Mouse (Mus musculus): ENCODE measurements at regions not wholly inside any gene's neighbourhood (a gene's known extent, or its start where the extent isn't known, plus 50 kb on each side); places are given as distances from the start of the nearest gene placed in this dataset.

DNA sequence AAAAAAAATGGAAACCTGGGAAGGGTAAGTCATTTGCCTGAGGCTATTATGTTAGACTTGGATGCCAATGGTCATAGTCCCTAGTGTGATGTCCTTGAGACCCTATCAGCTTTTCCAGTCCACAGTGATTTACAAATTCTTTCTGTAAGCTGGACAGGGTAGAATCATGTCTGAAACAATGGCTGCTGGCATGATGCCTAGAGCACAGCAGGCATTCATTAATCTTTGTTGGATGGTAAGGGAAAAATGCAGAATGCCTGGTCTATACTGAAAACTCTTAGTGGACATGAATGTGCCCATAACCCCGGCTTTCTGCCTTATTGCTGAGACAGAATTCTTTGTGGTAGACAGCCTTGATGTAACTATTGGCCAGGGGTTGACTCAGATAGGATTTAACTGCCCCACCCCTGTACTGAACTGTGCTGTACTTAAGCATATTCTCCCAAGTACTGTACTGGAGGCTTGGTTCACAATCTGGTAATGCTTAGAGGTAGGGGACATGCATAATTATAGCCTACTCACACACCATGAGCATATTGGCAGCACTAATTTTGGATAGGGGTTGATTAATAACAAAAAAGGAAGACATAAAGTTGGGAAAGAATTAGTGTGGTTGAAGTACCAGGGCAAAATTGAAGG lies 424.8 kb downstream of the Zfp619 start:
- TF ChIP-seq CTCF (IDR thresholded peaks at IDR 0.05), result no peak
- TF ChIP-seq EP300 (IDR thresholded peaks at IDR 0.05), result no peak
